Mouse (Mus musculus) lung, adult 2 months (tissue): ENCODE data around the gene Gck. TPM values are rescaled to one million over a fixed set of nuclear protein-coding genes. Genes with fewer than 3 reads are reported as not detected.

Experiments
- DNase-seq: peaks from one replicate; pipeline ENCODE4 v3.0.0; 2022
- H3K4me1 ChIP-seq: fragments of 200-500 bp; 2 replicates; pipeline ENCODE4 v1.6.1; 2011; ENCODE audit warnings: low read length; ENCODE audit not compliant: control insufficient read depth, insufficient read depth
- H3K4me3 ChIP-seq: fragments of 200-500 bp; replicated peaks from 2 replicates; pipeline ENCODE3; 2011; ENCODE audit warnings: low read depth, mild to moderate bottlenecking, control low read depth, low read length; ENCODE audit errors: extremely low read depth
- CTCF ChIP-seq: fragments of 200-500 bp; IDR thresholded peaks from 2 replicates; pipeline ENCODE4 v1.5.1; 2011; ENCODE audit warnings: mild to moderate bottlenecking, low read length, control low read depth; ENCODE audit not compliant: insufficient read depth
- POLR2A ChIP-seq: fragments of 200-500 bp; IDR thresholded peaks from 2 replicates; pipeline ENCODE4 v1.6.1; 2011; ENCODE audit warnings: low read depth, mild to moderate bottlenecking, control low read depth, low read length, borderline replicate concordance; ENCODE audit errors: extremely low read depth
- WGBS: fragments of 180-500 bp; shearing (Covaris S2); methylation state at CpG from one replicate; pipeline ENCODE4 v1.1.7; 2018; 5-methylcytosine and 5-hydroxymethylcytosine counted together
- polyA plus RNA-seq: library from polyadenylated mRNA; depleted of rRNA; stranded (reverse); fragments of >200 nt; gene quantifications from 2 replicates; pipeline ENCODE4 v1.2.3, GENCODE M21; 2012

Gck gene
- polyA plus RNA-seq, 1 experiment: 1.3 TPM

DNA sequence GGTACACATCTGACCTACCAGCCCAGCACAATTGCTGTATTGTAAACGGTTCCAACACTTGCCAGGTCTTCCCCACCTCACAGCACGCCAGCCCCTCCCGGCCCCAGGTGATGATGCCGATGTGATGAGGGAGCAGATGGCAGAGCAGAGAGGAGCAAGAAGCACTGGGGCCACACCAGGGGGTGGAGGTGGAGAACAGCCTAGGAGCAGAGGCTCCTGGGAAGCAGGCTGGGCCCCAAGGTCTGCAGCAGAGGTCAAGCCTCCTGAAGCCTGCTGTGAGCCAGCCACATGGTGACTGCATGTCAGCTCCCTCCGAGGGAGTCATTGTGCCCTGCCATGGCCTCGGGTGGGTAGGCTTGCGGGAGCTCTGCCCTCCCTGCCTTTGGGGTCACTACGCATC, 30.7 kb upstream of the Gck start:
- WGBS: 65% methylated on average over 8 of the region's 8 CpGs
- H3K4me3 ChIP-seq: no peak overlapping the region
- no peak for DNase-seq
- no peak for TF ChIP-seq POLR2A
- TF ChIP-seq CTCF: no peak
- no peaks in the 10 kb centered on the region for H3K4me1 ChIP-seq

DNA sequence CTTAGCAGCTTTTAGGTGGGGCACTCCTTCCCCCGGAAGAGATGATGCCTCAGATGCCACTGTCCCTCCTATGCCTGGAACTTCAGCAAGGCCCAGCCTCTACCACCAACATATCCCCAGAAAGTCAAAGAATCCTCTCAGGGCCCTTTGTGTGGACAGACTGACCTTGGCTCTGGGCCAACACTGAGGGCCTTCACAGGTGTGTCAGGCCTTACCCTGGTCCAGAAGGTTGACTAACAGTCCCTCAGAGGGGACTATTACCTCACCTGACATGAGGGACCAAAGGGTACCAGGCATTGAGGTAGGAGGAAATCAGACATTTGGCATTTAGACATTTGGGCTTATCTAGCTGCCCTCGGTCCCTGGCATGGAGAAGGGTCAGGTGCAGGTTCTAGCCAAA, 30.2 kb upstream of the Gck start:
- Histone ChIP-seq H3K4me3 (no peak overlapping the region), H3K4me1 (no peaks in the 10 kb centered on the region)
- WGBS: 84% methylated on average over 2 of the region's 2 CpGs
- TF ChIP-seq POLR2A: no peak
- no peak for TF ChIP-seq CTCF
- DNase-seq: no peak

DNA sequence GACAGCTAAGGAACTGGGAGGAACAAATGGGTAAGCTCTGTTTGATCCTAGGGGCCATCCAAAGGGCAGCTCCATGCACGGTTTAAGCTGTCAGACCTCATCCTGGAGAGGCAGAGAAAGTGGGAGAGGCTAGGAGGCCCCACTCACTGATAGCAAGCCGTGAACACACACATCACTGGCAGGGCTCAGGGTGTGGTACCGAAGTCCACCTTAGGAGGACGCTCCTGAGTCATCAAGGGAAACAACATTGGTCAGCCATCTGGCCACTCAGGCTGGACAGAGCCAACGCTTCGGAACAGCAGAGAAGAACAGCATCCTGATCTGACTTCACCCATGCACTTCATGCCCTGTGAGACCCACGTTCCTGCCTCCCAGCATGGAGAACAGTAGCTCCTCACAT, 29.2 kb upstream of the Gck start:
- no peak for TF ChIP-seq CTCF
- no peak for TF ChIP-seq POLR2A
- DNase-seq: no peak
- Histone ChIP-seq H3K4me1 (no peaks in the 10 kb centered on the region), H3K4me3 (no peak overlapping the region)
- WGBS: 77% methylated on average over 7 of the region's 7 CpGs

DNA sequence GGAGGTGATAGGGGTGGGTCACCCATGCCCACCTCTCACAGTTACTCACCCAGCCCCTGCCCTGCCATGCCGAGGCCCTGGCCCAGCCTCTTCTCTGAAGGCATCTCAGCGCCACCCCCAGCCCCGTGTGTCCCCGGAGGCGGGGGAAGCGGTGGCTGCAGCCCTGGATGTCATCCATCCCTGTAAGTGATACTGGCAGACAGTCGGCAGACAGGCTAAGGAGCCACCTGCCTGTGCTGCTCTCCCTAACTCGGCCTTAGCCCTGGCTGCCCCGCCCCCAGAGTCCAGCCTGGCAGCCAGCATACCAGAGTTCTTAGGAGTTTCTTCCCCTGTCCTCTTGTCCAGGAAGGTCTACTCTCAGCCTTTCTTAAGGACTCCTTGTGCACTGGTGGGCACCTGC, 26.2 kb upstream of the Gck start:
- Histone ChIP-seq H3K4me3 (no peak overlapping the region), H3K4me1 (no peaks in the 10 kb centered on the region)
- DNase-seq: no peak
- 35% methylated on average over 9 of the region's 9 CpGs for WGBS
- TF ChIP-seq POLR2A (no peak), CTCF (no peak)

DNA sequence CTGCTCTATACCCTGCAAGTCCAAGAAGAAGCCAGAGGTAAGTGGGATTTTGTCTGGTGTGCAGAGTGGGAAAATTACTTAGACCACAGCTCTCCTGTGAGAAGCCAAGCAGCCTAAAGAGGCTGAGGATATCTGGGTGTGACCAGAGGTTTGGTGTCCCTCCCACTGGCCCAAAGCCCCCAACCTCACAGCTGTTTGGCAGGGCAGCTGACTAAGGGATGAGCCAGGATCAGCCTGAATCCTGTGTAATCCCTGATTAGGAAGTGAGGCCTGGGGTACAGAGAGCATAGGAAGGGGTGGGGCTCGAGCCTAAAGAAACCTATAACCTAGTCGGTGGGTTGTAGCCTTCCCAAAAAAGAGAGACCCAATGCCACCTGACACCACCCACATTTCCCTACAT, 25.2 kb upstream of the Gck start:
- Histone ChIP-seq H3K4me3 (no peak overlapping the region), H3K4me1 (no peaks in the 10 kb centered on the region)
- TF ChIP-seq POLR2A (no peak), CTCF (no peak)
- no peak for DNase-seq
- WGBS: 65% methylated on average over 2 of the region's 2 CpGs

DNA sequence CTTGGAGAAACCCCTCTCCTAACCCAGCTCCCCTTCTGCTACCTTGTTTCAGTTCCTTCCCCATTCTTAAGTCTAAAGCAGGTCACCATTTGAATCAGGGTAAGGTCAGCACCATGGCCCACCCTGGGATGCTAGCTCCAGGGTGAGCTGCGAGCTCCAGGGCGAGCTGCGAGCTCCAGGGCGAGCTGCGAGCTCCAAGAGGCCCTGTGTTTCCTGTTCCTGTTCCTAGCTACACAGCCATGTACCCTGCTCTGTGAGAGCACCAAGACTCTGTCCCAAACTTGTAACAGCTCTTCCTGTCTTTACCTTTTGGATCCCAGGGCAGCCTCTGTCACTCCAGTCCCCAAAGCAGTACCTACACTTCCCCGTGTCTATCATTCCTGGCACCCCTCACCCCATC, 24.2 kb upstream of the Gck start:
- TF ChIP-seq CTCF: no peak
- TF ChIP-seq POLR2A: no peak

DNA sequence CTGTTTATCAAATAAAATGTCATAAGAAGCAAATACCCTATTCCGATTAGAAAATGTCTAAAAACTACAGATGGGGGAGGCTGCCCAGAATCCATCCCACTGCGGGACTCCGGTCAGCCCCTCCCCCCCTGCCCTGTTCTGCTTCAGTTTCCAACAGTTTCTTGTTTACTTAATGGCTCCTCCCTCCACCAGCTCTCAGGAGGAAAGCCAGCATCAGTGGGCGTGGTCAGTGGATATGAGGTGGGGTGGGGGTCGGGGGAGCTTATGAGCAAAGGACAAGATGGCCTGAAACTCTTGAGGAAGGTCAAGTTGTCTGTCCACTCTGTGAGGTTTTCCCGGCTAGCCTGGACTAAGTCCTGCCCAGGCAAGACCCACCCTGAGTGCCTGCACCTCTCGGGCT, 23.3 kb upstream of the Gck start:
- WGBS: 33% methylated on average over 7 of the region's 7 CpGs
- TF ChIP-seq CTCF: no peak
- TF ChIP-seq POLR2A: no peak
- DNase-seq: no peak
- no peaks in the 10 kb centered on the region for H3K4me1 ChIP-seq
- no peak overlapping the region for H3K4me3 ChIP-seq

More for the DNA sequence above, 24.2 kb upstream of the Gck start:
- Histone ChIP-seq H3K4me3 (no peak overlapping the region), H3K4me1 (no peaks in the 10 kb centered on the region)
- WGBS: 57% methylated on average over 6 of the region's 6 CpGs
- no peak for DNase-seq

DNA sequence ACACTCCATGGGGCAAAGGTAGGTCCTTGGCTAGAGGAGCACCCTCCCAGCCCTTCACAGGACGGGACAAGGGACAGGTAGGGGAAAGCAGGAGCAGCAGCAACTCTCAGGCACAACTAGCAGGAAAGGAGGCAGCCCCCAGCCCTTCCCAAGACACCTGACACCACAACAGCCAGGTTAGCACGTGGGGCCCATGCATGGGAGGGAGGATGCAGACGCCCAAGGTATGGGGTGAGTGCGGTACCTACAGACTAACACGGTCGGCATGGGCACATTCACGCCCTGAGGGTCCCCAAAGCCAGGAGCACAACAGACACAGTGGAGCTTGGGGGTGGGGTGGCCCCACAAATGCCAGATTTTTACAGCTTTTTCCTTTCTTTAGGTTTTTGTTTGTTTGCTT, 21.3 kb upstream of the Gck start:
- DNase-seq: no peak
- no peak overlapping the region for H3K4me3 ChIP-seq
- WGBS: 66% methylated on average over 7 of the region's 7 CpGs
- no peaks in the 10 kb centered on the region for H3K4me1 ChIP-seq
- no peak for TF ChIP-seq CTCF
- no peak for TF ChIP-seq POLR2A

DNA sequence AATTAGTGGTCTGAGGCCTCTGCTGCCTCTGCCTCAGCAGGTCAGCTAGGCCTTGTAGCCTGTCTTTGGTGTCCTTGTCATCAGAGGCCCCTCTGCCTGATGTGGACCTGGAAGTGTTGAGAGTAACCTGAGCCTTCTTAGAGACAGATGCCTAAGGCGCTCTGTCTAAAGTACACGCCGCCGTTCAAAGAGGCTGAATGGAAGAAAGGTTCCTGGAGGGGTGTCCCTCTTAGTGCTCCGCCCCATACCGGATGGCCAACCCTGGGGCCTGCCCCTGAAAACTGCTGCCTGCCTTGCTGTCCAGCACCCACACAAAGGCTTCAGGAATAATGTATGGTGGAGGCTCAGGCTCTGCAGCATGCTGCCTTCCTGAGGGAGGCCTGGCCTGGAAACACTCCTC, 18.3 kb upstream of the Gck start:
- no peak for DNase-seq
- no peaks in the 10 kb centered on the region for H3K4me1 ChIP-seq
- TF ChIP-seq POLR2A: no peak
- no peak for TF ChIP-seq CTCF
- no peak overlapping the region for H3K4me3 ChIP-seq
- 66% methylated on average over 6 of the region's 6 CpGs for WGBS

DNA sequence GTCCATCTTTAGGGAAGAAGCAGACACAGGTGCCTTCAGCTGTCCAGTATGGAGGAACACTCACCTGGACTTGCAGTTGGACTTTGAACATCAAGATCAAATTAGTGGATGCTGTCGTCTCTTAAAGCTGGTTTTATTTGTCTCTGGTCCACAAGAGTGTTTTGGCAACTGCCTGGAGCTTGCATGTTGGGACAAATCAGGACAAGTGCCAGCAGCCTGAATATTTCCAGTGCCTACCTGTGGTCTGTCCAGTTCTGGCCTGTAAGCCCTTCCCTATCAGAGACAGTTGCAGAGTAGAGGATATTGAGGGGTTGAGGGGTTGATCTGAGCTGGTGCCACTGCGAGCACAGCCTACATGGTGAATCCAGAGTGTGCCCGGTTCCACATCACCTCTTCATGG, 16.9 kb upstream of the Gck start:
- WGBS: 88% methylated on average over 3 of the region's 3 CpGs
- no peak for DNase-seq
- no peaks in the 10 kb centered on the region for H3K4me1 ChIP-seq

DNA sequence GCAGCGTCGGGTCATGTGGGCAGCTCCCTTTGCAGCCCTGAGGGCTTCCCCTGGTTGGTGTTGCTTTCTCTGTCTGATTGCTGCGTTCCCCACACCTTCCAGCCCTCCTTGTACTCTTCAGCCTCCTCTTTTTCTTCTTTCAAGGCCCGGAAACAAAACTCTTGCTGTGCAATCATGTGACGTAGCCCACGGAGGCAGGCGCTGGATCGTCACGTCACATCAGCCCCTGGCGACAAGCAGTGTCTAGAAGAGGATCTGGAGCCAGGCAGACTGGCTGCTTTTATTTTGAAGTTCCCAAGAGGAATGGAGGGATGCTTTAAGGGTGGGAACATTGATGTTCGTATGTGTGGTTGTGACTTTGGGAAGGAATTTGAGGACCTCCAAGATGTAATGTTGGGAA, 16.0 kb upstream of the Gck start:
- DNase-seq: no peak
- Histone ChIP-seq H3K4me1 (no peaks in the 10 kb centered on the region), H3K4me3 (no peak overlapping the region)
- no peak for TF ChIP-seq CTCF
- TF ChIP-seq POLR2A: no peak
- 88% methylated on average over 11 of the region's 11 CpGs for WGBS

More for the DNA sequence above, 16.9 kb upstream of the Gck start:
- no peak overlapping the region for H3K4me3 ChIP-seq
- no peak for TF ChIP-seq POLR2A
